Mouse (Mus musculus) CH12F3 (cell line): Measurements from ENCODE around the gene Stim1.

Experiments
- in situ Hi-C: fragments of 300-500 bp; cut with MboI; formaldehyde crosslinking; loops from 2 replicates; pipeline ENCODE4 v1.14.3; 2020; ENCODE audit warnings: low sequenced_read_pairs

Gene Stim1

GRCm38 (mm10) chr7:102292228-102292627 lies 24.6 kb downstream of the Stim1 start:
- in situ Hi-C loops: no loop called here

DNA sequence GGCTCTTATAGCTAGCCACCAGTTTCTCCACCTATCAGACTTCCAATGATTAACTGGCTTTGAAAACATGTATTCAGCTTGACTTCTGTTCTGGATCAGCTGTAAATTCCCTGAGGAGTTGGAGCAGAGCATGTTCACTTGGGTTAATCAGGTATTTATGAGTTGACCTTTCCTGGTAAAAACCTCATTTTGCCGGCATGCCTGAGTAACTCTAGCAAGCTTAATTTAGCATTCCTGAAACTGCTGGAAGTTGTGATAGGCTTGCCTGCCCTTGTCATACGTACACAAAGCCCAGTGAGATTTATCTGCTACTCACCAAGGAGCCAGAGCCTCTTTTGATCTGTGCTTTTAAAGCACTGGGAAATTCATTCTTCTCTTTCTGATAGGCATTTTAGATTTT lies 25.6 kb downstream of the Stim1 start:
- in situ Hi-C loops: no loop called here

DNA sequence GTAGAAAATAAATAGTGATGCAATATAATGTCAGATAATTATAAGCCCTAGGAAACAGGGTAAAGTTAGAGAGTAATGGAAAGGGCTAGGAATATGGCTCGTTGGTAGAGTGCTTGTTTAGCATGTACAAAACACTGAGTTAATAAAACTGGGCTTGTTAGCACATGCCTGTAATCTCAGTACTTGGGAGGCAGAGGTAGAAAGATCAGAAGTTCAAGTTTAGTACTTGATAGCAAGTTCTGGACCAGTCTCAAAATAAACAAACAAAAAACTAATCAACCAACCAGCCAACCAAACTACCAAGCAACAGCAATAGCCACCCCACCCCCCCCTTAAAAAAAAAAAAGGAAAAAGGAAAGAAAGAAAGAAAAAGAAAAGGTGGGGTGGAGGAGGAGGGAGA lies 33.2 kb downstream of the Stim1 start:
- in situ Hi-C loops: no loop called here

DNA sequence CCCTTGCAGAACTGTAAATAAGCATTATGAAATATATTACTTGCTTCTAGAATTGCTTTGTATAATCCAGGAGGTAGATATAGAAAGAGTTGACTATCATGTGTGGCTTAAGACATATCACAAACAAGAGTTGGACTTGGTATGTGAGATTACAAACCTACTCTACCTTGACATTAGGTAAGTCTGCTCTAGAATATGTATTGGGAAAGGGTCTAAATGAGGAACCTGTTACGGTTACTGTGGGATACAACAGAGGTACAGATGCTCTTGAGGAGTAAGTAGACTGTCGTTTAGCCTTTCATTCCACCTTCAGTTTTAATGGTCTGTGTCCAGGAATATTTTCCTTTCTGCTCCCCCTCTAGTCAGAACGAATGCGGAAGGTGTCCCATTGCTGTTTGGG lies 34.9 kb downstream of the Stim1 start:
- in situ Hi-C loops: no loop called here

- in situ Hi-C loops: no loop called here
These were observed 38.0 kb downstream of the Stim1 start for GRCm38 (mm10) chr7:102305596-102305995.

DNA sequence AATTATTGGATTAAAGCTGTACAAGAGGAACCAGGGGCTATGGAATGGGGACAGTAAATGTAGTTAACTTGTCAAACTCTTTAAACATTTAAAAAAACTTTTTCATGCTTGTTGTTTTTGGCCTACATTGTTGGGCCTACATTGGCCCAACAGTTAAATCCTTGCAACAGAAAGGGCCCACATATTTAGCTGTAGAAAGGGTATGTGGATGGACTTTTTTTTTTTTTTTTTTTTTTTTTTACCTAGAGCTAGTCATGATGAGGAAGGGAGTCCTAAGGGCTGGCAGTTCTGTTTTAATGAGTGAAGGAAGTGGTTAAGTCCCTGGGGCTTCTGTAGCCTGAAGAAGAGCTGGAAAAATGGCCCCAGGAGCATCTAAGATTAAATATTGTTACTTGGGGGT lies 42.7 kb downstream of the Stim1 start:
- in situ Hi-C loops: no loop called here

DNA sequence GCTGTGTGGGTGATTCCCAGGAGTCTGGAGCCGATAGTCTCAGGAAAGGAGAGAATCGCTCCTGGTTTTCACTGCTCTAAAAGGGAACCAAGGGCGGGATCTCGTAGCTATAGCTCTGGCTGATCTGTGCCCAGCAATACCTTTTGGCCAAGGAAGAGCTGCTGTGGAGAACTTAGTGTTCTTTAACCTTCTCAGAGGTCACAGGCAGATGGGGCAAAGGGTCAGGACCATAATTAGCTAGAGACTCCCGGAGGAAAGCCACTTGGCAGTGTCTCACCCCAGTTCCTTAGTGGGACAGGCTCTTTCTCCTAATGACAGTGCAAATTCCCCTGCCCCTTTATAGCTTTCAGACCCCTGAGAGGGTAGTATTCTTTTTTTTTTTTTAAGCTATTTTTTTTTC lies 43.2 kb downstream of the Stim1 start:
- in situ Hi-C loops: no loop called here

DNA sequence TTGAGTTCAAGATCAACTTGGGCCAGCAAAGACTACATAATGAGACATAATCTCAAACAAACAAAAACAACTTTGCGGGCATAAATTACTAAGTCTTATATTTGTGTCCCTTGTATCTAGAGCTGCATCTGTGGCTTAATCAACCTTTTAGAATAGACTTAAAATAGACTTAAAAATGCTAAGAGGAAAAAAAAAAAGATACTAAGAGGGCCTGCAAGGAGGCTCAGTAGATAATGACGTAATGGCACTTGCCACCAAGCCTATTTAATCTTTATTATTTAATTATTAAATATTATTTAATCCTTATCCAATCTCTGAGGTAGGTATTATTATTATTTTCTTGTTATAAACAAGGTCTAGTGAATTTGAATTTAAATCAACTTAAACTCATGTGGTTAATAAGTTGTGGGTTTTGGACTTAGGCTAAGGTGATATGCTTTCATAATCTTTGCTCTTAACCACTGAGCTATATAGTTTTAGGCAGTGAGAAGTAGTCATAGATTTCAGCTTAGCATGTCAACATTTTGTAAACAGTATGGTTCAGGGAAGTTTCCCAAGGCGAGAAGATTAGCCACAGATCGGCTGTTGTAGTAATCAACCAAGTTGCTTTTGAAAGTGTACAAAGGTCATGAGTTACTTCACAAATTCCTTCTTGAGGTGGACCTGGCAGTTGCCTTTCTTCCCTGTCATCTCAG lies 45.4 kb downstream of the Stim1 start:
- in situ Hi-C loops: no loop called here

DNA sequence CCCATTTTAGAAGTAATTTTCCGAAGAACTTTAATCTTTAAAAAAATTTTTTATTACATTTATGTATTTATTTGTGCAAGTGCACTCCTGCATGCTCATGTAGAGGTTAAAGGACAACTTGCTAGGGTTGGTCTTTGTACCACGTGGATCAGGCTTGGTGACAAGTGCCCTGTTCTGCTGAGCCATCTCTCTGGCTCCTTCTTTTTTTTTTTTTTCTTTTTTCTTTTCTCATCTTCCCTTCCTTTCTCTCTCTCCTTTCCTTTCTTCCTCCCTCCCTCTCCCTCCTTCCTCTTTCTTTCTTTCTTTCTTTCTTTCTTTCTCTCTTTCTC lies 45.9 kb downstream of the Stim1 start:
- in situ Hi-C loops: no loop called here

DNA sequence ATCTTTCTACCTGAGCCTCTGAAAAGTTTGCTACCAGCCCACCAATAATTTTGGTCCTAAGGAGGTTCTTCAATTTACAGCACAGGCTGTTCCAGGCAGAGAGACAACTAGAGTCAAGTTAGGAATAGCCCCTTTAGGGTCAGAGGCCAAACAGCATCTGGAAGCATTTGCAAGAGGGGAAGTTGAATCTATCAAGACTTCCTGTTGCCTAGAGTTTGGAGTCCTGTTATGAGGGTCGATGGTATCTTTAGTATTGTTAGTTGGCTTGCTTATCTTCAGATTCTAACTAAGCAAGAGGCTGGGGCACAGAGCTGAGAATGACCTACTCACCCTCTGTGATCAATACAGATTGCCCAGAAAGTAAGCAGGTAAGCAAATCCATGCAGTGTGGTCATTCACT lies 46.5 kb downstream of the Stim1 start:
- in situ Hi-C loops: no loop called here

- in situ Hi-C loops: no loop called here
These were observed 47.3 kb downstream of the Stim1 start for GRCm38 (mm10) chr7:102314908-102315307.

DNA sequence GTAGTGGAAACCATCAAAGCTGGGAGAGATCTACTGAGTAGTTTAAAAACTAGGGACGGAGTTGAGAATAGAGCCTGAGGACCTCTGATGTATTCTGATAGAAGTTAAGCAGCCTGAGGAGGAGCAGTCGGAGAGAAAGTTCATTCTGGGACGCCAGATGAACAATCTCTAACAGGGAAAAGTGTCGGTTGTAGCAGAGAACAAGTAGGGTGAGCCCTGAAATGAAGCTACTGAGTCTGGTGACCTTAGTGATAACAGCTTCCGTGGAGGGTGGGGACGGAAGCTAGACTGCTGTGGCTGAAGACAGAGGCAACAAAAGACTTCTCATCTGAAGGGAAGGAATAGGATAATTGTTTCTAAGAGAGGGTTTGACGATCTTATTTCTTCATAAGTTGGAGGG lies 47.8 kb downstream of the Stim1 start:
- in situ Hi-C loops: no loop called here

DNA sequence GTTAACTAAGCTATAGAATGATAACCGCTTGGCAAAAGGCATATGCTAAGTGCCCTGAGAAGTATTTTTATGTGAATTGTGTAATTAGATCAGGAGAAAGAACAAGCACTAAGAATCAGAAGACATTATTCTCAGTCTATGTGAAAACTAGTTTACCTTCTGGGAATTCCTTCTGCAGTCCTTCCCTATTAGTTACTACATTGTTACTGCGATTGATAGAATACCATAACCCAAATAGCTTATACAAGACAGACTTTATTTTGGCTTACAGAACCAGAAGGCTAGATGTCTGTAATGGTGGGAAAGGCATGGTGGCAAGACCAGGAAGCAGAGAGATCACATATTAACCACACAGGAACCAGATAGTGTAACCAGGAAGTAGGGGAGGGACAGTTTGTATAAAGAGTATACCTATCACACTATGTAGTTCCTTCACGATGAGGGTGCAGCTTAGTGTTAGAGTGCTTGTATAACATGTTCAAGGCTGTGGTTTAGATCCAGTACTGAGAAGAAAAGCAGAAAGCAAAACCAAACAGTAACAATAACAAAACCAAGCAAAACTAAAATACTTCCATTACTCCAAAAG lies 50.1 kb downstream of the Stim1 start:
- in situ Hi-C loops: no loop called here

GRCm38 (mm10) chr7:102322137-102322536 lies 54.5 kb downstream of the Stim1 start:
- in situ Hi-C loops: no loop called here

- in situ Hi-C loops: no loop called here
These were observed 58.7 kb downstream of the Stim1 start for GRCm38 (mm10) chr7:102326323-102326722.

- in situ Hi-C loops: no loop called here
These were observed 62.7 kb downstream of the Stim1 start for GRCm38 (mm10) chr7:102330270-102330669.

- in situ Hi-C loops: no loop called here
These were observed 63.9 kb downstream of the Stim1 start for GRCm38 (mm10) chr7:102331476-102331875.

DNA sequence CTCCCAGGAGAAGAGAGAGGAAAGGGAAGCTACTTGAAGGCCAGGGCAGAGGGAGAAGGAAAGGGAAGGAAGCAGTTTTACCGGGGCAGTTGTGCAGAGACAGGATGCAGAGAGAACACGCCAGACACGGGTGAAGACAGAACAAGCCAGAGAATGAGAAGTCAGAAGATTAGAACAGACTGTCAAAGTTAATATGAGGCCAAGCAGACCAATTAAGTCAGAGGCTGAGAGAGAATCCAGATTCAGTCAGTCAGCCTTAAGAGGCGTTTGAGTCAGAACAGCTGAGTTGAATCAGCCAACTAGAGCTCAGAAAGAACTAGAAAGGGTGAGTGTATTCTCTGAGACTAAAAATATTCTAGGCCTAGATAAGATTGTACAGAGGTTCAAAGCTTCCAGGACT lies 66.1 kb downstream of the Stim1 start:
- in situ Hi-C loops: no loop called here

- in situ Hi-C loops: no loop called here
These were observed 69.7 kb downstream of the Stim1 start for GRCm38 (mm10) chr7:102337326-102337725.

- in situ Hi-C loops: no loop called here
These were observed 70.3 kb downstream of the Stim1 start for GRCm38 (mm10) chr7:102337898-102338297.

- in situ Hi-C loops: no loop called here
These were observed 71.3 kb downstream of the Stim1 start for GRCm38 (mm10) chr7:102338956-102339355.

- in situ Hi-C loops: no loop called here
These were observed 78.3 kb downstream of the Stim1 start for GRCm38 (mm10) chr7:102345893-102346292.

GRCm38 (mm10) chr7:102347327-102347726 lies 79.7 kb downstream of the Stim1 start:
- in situ Hi-C loops: no loop called here
